Mouse (Mus musculus): Measurements from ENCODE around the gene Loxl3.

DNA sequence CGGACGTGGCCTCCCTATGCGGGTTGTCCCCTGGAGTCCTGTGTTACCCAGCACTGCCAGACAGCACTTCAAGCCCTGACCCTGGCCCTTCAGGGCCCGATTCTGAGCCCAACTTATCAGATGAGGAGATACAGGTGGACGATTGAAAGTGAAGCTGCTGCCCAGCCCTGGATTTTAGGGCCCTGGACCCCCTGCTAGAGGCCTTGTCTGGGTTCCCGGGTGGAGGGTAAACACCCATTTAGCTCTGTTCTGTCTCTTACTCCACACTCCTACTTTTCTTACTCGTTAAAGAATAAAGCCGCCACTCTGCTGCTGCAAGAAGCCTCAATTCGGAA, 53.9 kb downstream of the Loxl3 start:
- TF ChIP-seq EP300 (IDR thresholded peaks at IDR 0.05; ENCODE audit: low read depth) (no peak), CTCF (IDR thresholded peaks at IDR 0.05; ENCODE audit: low read depth) (no peak)
